Mouse (Mus musculus) mouse embryonic stem cell (cell line): ENCODE data around the gene Tgm6.

Experiments used
- in situ Hi-C, 2 experiments: fragments of 300-500 bp; cut with MboI; formaldehyde crosslinking; loops; 1 replicate in 1 of 2; 3 replicates in 1 of 2; pipeline ENCODE4 v1.14.3; 2019 to 2020; ENCODE audit warnings: low sequenced_read_pairs in 2 of 2, low pct_unique_long_range_greater_than_20kb in 1 of 2, mixed read lengths in 1 of 2; ENCODE audit not compliant: unreplicated experiment in 1 of 2

The Tgm6 gene

DNA sequence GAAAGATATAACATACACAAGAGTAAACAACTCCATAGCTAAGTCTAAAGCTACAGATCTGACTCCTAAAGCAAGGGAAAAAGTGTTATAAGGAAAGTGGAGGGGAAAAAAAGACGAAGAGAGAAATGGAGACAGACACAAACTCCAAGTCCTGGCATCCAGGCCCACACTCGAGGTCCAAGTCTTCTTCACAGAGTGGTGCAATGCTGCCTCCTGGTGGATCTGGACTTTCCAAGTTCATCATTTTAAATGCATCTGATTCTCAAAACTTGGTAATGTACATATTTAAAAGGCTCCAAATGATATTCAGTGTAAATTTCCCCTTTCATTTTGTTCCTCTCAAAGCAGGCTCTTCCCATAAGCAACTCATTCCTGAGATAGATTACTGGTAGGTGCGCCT lies 55.6 kb downstream of the Tgm6 start:
- in situ Hi-C loops = no loop called here

DNA sequence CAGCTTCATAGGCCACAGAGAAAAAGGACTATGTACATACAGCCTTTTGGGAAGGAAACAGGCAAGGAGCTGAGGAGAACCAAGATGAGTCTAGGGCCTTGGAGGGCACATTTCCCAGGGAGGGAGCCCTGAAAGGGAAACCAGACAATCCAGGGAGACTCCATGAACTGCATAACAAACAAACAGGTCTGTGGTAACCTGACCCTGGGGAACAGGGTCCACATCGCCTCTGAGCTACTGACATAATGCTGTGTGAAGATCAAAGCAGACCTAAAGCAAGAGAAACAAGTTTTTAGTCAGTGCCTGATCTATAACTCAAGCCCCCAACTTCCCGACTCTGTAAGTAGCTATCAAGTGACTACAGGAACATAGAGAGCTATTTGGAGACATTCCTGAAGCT lies 59.5 kb downstream of the Tgm6 start:
- in situ Hi-C loops = no loop called here

DNA sequence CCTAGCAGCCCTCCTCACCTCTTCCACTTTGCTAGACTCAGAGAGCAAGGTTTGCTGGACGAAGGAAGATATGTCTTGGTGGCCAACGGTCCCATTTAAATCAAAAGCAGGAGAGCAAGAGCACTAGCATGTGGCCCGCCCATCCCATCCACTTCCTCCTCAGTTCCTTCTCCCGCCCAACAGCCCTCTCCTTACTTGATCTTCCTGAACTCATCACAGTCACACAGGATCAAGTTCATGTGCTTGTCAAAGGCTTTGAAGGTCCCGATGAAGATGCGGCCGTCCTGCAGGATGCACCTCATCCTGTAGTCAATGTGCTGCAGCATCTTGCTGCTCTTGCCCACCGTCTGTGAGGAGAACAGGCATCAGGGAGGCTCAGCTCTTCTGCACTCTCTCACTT lies 64.6 kb downstream of the Tgm6 start:
- in situ Hi-C loops = no loop called here

DNA sequence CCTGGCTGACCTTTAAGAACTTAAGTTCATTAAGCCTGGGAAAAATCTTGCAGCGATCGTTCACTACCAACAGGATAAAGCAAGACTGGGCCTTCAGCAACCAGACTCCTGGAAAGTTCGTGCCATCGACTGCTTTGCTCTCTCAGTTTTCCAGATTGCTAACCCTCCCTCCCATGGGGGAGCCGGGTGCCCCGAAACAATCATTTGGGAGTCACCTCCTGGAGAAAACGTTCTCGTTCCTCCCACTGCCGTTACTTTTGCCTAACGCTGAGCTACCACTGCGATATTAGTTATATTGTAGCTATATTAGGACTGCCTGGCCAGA lies 66.1 kb downstream of the Tgm6 start:
- in situ Hi-C loops = no loop called here

DNA sequence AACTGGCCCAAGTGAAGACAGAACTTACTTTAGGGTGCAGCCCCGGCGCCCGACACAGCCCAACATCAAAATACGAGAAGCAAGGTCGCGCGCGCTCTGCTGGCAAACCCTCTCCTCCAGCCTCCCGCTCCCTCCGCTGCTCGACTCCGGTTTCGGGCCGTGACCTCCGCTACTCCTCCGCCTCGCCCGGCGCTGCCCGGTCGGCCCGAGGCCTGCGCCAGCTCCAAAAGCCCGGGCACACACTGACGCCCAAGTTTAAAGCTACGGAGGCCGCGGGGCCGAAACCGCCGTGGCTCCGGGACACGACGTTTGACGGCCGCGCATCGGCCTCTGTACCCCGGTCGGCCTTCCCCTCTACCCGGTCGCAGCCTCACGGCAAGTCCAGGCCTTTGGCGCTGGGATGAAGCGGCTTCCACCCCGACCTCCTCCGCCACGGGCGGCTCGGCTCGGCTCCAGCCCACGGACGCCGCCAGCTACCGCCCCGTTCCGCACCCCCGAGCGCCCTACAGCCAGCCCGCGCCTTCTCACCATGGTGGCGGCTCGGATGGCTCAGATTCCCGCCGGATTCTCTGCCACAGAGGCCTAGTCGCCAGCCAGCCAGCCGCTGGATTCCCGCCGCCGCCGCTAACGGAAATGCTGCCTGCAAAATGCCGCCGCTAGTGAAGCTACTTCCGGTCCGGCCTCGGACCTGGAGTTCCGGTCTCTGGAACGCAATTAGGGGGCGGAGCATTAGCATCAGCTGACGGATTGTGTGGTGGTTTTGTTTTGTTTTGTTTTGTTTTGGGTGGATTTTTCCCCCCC lies 66.7 kb downstream of the Tgm6 start, which contains the start of gene Snrpb:
TSS of gene Snrpb (minus strand) at position 698 of the 801 bp plus-strand sequence.
- in situ Hi-C loops = no loop called here

DNA sequence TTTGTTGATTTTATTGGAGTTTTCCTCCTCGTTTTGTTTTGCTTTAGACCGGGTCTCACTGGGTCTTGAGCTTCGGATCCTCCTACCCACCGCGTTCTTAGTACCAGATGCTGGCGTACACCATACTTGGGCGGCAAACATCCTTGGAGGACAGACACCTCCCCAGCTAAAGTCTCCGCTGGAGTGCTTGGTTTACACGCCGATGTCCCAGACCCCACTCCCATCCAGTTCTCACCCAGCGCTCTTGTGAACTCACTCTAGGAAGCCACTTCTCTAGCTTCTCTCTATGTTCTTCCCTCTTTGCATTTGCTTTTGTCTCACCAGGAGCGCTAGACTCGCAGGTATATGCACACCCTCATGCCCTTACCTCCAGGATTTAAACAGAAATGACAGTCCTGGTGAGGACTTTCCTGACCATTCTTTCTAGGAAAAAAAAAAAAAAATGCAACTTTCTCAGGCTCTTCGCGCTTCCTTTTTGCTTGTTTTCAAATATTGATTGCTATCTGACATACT lies 67.3 kb downstream of the Tgm6 start:
- in situ Hi-C loops = no loop called here

DNA sequence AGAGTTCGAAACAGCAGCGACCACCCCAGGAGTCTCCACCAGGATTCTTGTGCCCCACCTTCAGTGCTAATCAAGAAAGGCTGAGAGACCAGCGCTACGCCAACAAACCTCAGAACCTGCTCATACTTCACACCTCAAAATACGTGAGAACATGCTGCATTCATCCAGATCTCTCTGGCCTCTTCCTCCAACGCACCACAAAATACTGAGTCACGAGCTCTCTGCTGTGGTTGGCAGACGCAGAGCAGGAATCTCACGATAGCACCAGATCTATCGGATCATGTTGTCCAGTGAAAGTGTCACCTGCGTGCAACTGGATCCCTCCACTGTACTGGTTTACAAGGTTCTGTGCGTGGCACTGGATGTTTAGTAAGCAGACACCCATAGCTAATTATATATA lies 76.2 kb downstream of the Tgm6 start:
- in situ Hi-C loops = no loop called here

DNA sequence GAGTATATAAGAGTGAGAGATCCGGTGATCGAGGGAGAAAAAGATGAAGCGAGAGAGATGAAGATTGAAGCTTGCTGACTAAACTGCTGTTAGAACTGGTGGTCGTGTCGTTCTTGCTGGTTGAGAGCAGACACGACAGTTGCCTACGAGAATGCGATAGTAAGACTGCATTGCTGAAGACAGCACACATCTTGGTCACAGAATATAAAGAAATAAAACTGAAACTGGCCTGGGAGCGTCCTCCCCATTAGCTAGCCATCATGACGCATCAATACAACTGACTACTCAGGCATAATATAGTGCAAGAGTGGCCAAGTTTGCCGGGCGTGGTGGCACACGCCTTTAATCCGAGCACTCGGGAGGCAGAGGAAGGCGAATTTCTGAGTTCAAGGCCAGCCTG lies 82.7 kb downstream of the Tgm6 start, which contains the start of gene Tmc2:
TSS of gene Tmc2 (plus strand) at position 301 of the 400 bp plus-strand sequence.
- in situ Hi-C loops = no loop called here

DNA sequence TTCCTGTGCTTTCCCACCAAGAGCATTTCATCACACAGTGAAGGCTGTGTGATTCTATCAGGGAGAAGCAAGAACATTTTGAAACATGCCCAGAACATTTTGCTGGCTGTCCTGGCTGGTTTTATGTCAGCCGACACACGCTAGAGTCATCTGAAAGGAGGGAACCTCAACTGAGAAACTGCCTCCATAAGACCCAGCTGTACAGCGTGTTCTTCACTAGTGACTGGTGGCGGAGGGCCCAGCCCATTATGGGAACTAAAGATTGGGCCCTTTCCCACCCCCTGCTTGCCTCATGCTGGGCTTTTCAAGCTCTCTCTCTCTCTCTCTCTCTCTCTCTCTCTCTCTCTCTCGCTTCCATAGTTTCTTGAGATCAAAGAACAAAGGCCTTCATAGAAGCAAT lies 88.7 kb downstream of the Tgm6 start:
- in situ Hi-C loops = no loop called here
